Mouse (Mus musculus) embryonic facial prominence, embryonic 13.5 days (tissue): ENCODE results near the gene Itpk1. TPM values are rescaled to one million over a fixed set of nuclear protein-coding genes. Genes with fewer than 3 reads are reported as not detected.
A peak's percentile ranks its signal among the peaks of the same experiment; 100 is the strongest.

ENCODE experiments used
- ATAC-seq: fragments of 200-750 bp; cut with Nextera tagmentation; 2 replicates; pipeline ENCODE4 v1.8.0; 2017; ENCODE audit warnings: low read depth; ENCODE audit not compliant: insufficient number of reproducible peaks, insufficient read depth, low FRiP score, low TSS enrichment
- H3K27ac ChIP-seq: fragments of 300-500 bp; sonication (generic); 2 replicates; pipeline ENCODE4 v1.5.1; 2015; ENCODE audit warnings: moderate library complexity, mild to moderate bottlenecking, inconsistent platforms
- H3K27me3 ChIP-seq: fragments of 300-500 bp; sonication (generic); 2 replicates; pipeline ENCODE4 v1.6.1; 2015; ENCODE audit warnings: mild to moderate bottlenecking, inconsistent platforms
- H3K36me3 ChIP-seq: fragments of 300-500 bp; sonication (generic); 2 replicates; pipeline ENCODE4 v1.6.1; 2015; ENCODE audit warnings: mild to moderate bottlenecking, inconsistent platforms
- H3K4me1 ChIP-seq: fragments of 300-500 bp; sonication (generic); 2 replicates; pipeline ENCODE4 v1.6.1; 2015; ENCODE audit warnings: inconsistent platforms
- H3K4me2 ChIP-seq: fragments of 300-500 bp; sonication (generic); 2 replicates; pipeline ENCODE4 v1.6.1; 2015; ENCODE audit warnings: moderate library complexity, mild to moderate bottlenecking, inconsistent platforms
- H3K4me3 ChIP-seq: fragments of 300-500 bp; sonication (generic); 2 replicates; pipeline ENCODE4 v1.5.1; 2015; ENCODE audit warnings: mild to moderate bottlenecking, inconsistent platforms
- H3K9ac ChIP-seq: fragments of 300-500 bp; sonication (generic); 2 replicates; pipeline ENCODE4 v1.6.1; 2015; ENCODE audit warnings: mild to moderate bottlenecking, inconsistent platforms
- H3K9me3 ChIP-seq: fragments of 300-500 bp; sonication (generic); 2 replicates; pipeline ENCODE4 v1.6.1; 2016; ENCODE audit warnings: inconsistent platforms
- WGBS: fragments of 180-500 bp; shearing (Covaris S2); methylation state at CpG from one replicate; pipeline ENCODE4 v1.1.7; 2015; ENCODE audit warnings: mixed read lengths; 5-methylcytosine and 5-hydroxymethylcytosine counted together
- polyA plus RNA-seq: library from polyadenylated mRNA; unstranded; fragments of >200 nt; fragmentation: Nextera tagmentation; extraction: Ambion mirVana; gene quantifications from 2 replicates; pipeline ENCODE4 v1.2.1, GENCODE M21; 2015

Itpk1 gene
- polyA plus RNA-seq, 1 experiment from 2014 or later: 10.4 TPM

- ATAC-seq: no peak
- Histone ChIP-seq H3K4me3 (no peak overlapping the region), H3K27ac (no peak overlapping the region), H3K36me3 (peaks cover 7% of the 10 kb centered on the region; the same call in 1 of the 2 replicates), H3K4me2 (no peak overlapping the region), H3K9ac (no peak overlapping the region), H3K9me3 (no peaks in the 10 kb centered on the region), H3K4me1 (peaks cover 28% of the 10 kb centered on the region), H3K27me3 (no peaks in the 10 kb centered on the region)
- WGBS: 71% methylated on average over 7 of the region's 7 CpGs
These were observed 84.8 kb downstream of the Itpk1 start for GRCm38 (mm10) chr12:102619908-102620307.

GRCm38 (mm10) chr12:102618085-102618484 lies 86.6 kb downstream of the Itpk1 start:
- Histone ChIP-seq H3K27me3 (no peaks in the 10 kb centered on the region), H3K27ac (no peak overlapping the region), H3K9ac (no peak overlapping the region), H3K36me3 (peaks cover 7% of the 10 kb centered on the region; the same call in 1 of the 2 replicates), H3K9me3 (no peaks in the 10 kb centered on the region), H3K4me1 (peaks cover 39% of the 10 kb centered on the region), H3K4me2 (no peak overlapping the region), H3K4me3 (no peak overlapping the region)
- WGBS: 50% methylated on average over 9 of the region's 9 CpGs
- ATAC-seq: no peak

- Histone ChIP-seq H3K36me3 (peaks cover 5% of the 10 kb centered on the region; the same call in 1 of the 2 replicates), H3K4me3 (no peak overlapping the region), H3K9ac (no peak overlapping the region), H3K4me1 (peaks cover 39% of the 10 kb centered on the region), H3K27ac (no peak overlapping the region; the same call in 1 of the 2 replicates), H3K9me3 (no peaks in the 10 kb centered on the region), H3K4me2 (no peak overlapping the region), H3K27me3 (no peaks in the 10 kb centered on the region)
- ATAC-seq: no peak
- 38% methylated on average over 7 of the region's 7 CpGs for WGBS
These were observed 87.7 kb downstream of the Itpk1 start for GRCm38 (mm10) chr12:102616843-102617519.

- WGBS: 70% methylated on average over 4 of the region's 4 CpGs
These were observed 88.5 kb downstream of the Itpk1 start for GRCm38 (mm10) chr12:102616201-102616600.

GRCm38 (mm10) chr12:102613411-102613810 lies 91.3 kb downstream of the Itpk1 start:
- Histone ChIP-seq H3K36me3 (no peaks in the 10 kb centered on the region), H3K4me3 (no peak overlapping the region), H3K9ac (no peak overlapping the region), H3K4me2 (no peak overlapping the region), H3K4me1 (peaks cover 41% of the 10 kb centered on the region), H3K27ac (no peak overlapping the region), H3K9me3 (no peaks in the 10 kb centered on the region), H3K27me3 (no peaks in the 10 kb centered on the region)
- WGBS: 83% methylated on average over 4 of the region's 4 CpGs
- no peak for ATAC-seq

More at GRCm38 (mm10) chr12:102616201-102616600, 88.5 kb downstream of the Itpk1 start:
- H3K4me2 ChIP-seq: no peak overlapping the region
- H3K4me3 ChIP-seq: no peak overlapping the region
- no peaks in the 10 kb centered on the region; the same call in 1 of the 2 replicates for H3K36me3 ChIP-seq
- no peak overlapping the region for H3K9ac ChIP-seq
- H3K27ac ChIP-seq: no peak overlapping the region
- peaks cover 39% of the 10 kb centered on the region for H3K4me1 ChIP-seq
- H3K9me3 ChIP-seq: no peaks in the 10 kb centered on the region
- no peaks in the 10 kb centered on the region for H3K27me3 ChIP-seq
- no peak for ATAC-seq

- no peaks in the 10 kb centered on the region for H3K9me3 ChIP-seq
- no peak overlapping the region for H3K4me3 ChIP-seq
- ATAC-seq: no peak
- H3K4me2 ChIP-seq: no peak overlapping the region
- no peak overlapping the region for H3K9ac ChIP-seq
- no peaks in the 10 kb centered on the region for H3K27me3 ChIP-seq
- peaks cover 35% of the 10 kb centered on the region for H3K4me1 ChIP-seq
- no peaks in the 10 kb centered on the region for H3K36me3 ChIP-seq
- no peak overlapping the region for H3K27ac ChIP-seq
- 100% methylated on average over 1 of the region's 1 CpGs for WGBS
These were observed 92.3 kb downstream of the Itpk1 start for GRCm38 (mm10) chr12:102612431-102612830.

- 89% methylated on average over 8 of the region's 8 CpGs for WGBS
- no peaks in the 10 kb centered on the region for H3K27me3 ChIP-seq
- no peak overlapping the region for H3K27ac ChIP-seq
- no peaks in the 10 kb centered on the region for H3K36me3 ChIP-seq
- no peak for ATAC-seq
- no peak overlapping the region for H3K4me2 ChIP-seq
- no peaks in the 10 kb centered on the region for H3K9me3 ChIP-seq
- no peak overlapping the region for H3K4me3 ChIP-seq
- no peak overlapping the region for H3K9ac ChIP-seq
- H3K4me1 ChIP-seq: peaks cover 25% of the 10 kb centered on the region
These were observed 93.8 kb downstream of the Itpk1 start for GRCm38 (mm10) chr12:102610927-102611326.

- ATAC-seq: no peak
These were observed 96.8 kb downstream of the Itpk1 start for GRCm38 (mm10) chr12:102607808-102608517.

GRCm38 (mm10) chr12:102607066-102607465 lies 97.7 kb downstream of the Itpk1 start:
- WGBS: 89% methylated on average over 8 of the region's 8 CpGs
- no peaks in the 10 kb centered on the region for H3K9me3 ChIP-seq
- no peak overlapping the region for H3K4me2 ChIP-seq
- no peak overlapping the region for H3K4me3 ChIP-seq
- peaks cover 30% of the 10 kb centered on the region for H3K4me1 ChIP-seq
- H3K27me3 ChIP-seq: no peaks in the 10 kb centered on the region
- peaks cover 12% of the 10 kb centered on the region for H3K36me3 ChIP-seq
- no peak for ATAC-seq
- H3K9ac ChIP-seq: no peak overlapping the region
- no peak overlapping the region for H3K27ac ChIP-seq

More at GRCm38 (mm10) chr12:102607808-102608517, 96.8 kb downstream of the Itpk1 start:
- H3K36me3 ChIP-seq: peaks cover 12% of the 10 kb centered on the region
- H3K4me2 ChIP-seq: no peak overlapping the region
- no peaks in the 10 kb centered on the region for H3K9me3 ChIP-seq
- H3K27ac ChIP-seq: no peak overlapping the region
- WGBS: 78% methylated on average over 11 of the region's 11 CpGs
- no peak overlapping the region for H3K4me3 ChIP-seq
- no peaks in the 10 kb centered on the region for H3K27me3 ChIP-seq
- peaks cover 21% of the 10 kb centered on the region for H3K4me1 ChIP-seq
- H3K9ac ChIP-seq: no peak overlapping the region

GRCm38 (mm10) chr12:102605607-102606006 lies 99.1 kb downstream of the Itpk1 start:
- Histone ChIP-seq H3K9me3 (no peaks in the 10 kb centered on the region), H3K27ac (no peak overlapping the region), H3K4me1 (peaks cover 41% of the 10 kb centered on the region), H3K9ac (no peak overlapping the region), H3K27me3 (no peaks in the 10 kb centered on the region), H3K4me2 (no peak overlapping the region), H3K4me3 (no peak overlapping the region), H3K36me3 (peaks cover 12% of the 10 kb centered on the region)
- ATAC-seq: no peak
- 62% methylated on average over 6 of the region's 6 CpGs for WGBS

GRCm38 (mm10) chr12:102602255-102603041 lies 102.3 kb downstream of the Itpk1 start:
- peak; percentile 32; the same call in 1 of the 2 replicates for ATAC-seq
- Histone ChIP-seq H3K36me3 (peaks cover 16% of the 10 kb centered on the region), H3K27ac (peak overlapping the region; percentile 78), H3K4me1 (peaks cover 46% of the 10 kb centered on the region), H3K27me3 (no peaks in the 10 kb centered on the region), H3K9ac (peak overlapping the region; percentile 49), H3K4me2 (peak overlapping the region; percentile 27; the same call in 1 of the 2 replicates), H3K9me3 (peaks cover 5% of the 10 kb centered on the region; the same call in 1 of the 2 replicates), H3K4me3 (no peak overlapping the region)
- 61% methylated on average over 9 of the region's 9 CpGs for WGBS
